Mouse (Mus musculus): ENCODE measurements around the gene Rgl1.
A peak's percentile ranks its signal among the peaks of the same experiment; 100 is the strongest.

GRCm38 (mm10) chr1:152624644-152625454 is 141.3 kb downstream of the Rgl1 start:
- TF ChIP-seq EP300 (IDR thresholded peaks at IDR 0.05) (no peak), CTCF (IDR thresholded peaks at IDR 0.05) (peak; percentile 6; the same call in 1 of the 2 replicates)
